9 mouse cellular contexts compared by ENCODE assay signal in the genomic region with DNA sequence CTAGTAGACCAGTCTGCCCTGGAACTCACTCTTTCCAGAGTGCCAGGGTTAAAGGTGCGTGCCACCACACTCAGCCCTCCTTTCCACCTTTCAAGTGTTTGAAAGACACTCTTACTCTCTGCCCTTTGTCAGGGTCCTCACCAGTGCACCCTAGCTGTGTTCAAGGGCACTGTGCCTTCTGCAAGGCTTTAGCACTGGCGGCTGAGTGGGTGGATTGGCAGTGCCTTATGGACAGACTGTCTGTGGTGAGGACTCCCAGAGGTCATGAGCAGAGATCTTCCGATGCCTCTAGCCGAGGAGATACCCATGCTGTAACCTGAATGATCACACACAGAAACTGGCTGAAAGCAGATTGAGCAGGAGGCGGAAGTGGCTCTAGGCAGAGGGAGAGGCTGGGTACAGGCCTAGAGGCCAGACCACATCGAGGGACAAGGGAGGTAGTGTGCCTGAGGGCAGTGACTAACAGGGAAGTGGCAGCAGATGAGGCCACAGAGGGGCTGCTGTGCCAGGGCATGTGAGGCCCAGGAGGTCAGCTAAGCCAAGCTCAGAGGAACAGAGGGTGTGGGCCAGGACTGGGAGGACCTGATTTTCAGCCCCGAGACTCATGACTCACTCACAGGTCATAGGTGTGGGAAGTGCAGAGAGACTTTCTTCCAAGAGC. TPM values are rescaled to one million over a fixed set of nuclear protein-coding genes. Genes with fewer than 3 reads are reported as not detected.
DNase-seq lines count a peak whose midpoint lies in the region; ATAC-seq and TF ChIP-seq lines count a peak whose summit lies in the region.
"Had no signal": no experiment of that assay in that cellular context is flagged by ENCODE, and none has a peak within 500 bp of the region (broad histone marks: within the 10 kb centered on the region; RNA-seq: fewer than 3 reads in every experiment).

No protein-coding gene starts in this region.

- H3K27ac ChIP-seq in forebrain, embryonic 14.5 days (ENCODE audit: low read depth, low read length) = no peak overlapping the region
- no peak overlapping the region for H3K27ac ChIP-seq in midbrain, postnatal 0 days (ENCODE audit: low read depth, low read length)

- ATAC-seq in forebrain, embryonic 14.5 days = no peak
- no peak for ATAC-seq in midbrain, postnatal 0 days (ENCODE audit: low FRiP score)

- H3K27me3 ChIP-seq in C2C12 (ENCODE audit: control insufficient read depth, insufficient read depth, insufficient read length) = no peaks in the 10 kb centered on the region
- no peaks in the 10 kb centered on the region for H3K27me3 ChIP-seq in forebrain, embryonic 14.5 days (replicated peaks; ENCODE audit: control insufficient read depth, insufficient read depth, low read length)
- H3K27me3 ChIP-seq in midbrain, postnatal 0 days (ENCODE audit: insufficient read depth, low read length) = no peaks in the 10 kb centered on the region
- H3K27me3 ChIP-seq: CH12.LX had no signal

- no peak overlapping the region for H3K9ac ChIP-seq in forebrain, embryonic 14.5 days (ENCODE audit: low read length)
- no peak overlapping the region for H3K9ac ChIP-seq in midbrain, postnatal 0 days (replicated peaks; ENCODE audit: low read length, poor library complexity, severe bottlenecking)

- peaks cover 15% of the 10 kb centered on the region for H3K79me2 ChIP-seq in C2C12 (ENCODE audit: control insufficient read depth, insufficient read depth)

- 85% methylated on average over 7 of the region's 7 CpGs for WGBS in forebrain, embryonic 14.5 days
- 84% methylated on average over 7 of the region's 7 CpGs for WGBS in midbrain, postnatal 0 days

- H3K4me2 ChIP-seq in forebrain, embryonic 14.5 days (ENCODE audit: low read length) = no peak overlapping the region
- H3K4me2 ChIP-seq in midbrain, postnatal 0 days (ENCODE audit: low read depth, low read length, poor library complexity, severe bottlenecking) = no peak overlapping the region

- peaks cover 20% of the 10 kb centered on the region for H3K4me1 ChIP-seq in forebrain, embryonic 14.5 days (ENCODE audit: control insufficient read depth, insufficient read depth, low read length)
- peaks cover 6% of the 10 kb centered on the region; the same call in 1 of the 2 replicates for H3K4me1 ChIP-seq in midbrain, postnatal 0 days (ENCODE audit: insufficient read depth, low read length)

- peak; percentile 34 for DNase-seq in gastrocnemius, postnatal 14 days
- DNase-seq in gastrocnemius, adult 8-10 months (ENCODE audit: low spot score in 2 of 2) = no peak
- DNase-seq in fibroblast of lung, adult 2 months (ENCODE audit: low read depth) = peak; percentile 92
- peak; percentile 61 to 77 for DNase-seq in lung, postnatal 4 days
- no peak for DNase-seq in spleen, postnatal 4 days (ENCODE audit: low spot score in 2 of 2)
- no peak for DNase-seq in forebrain, embryonic 14.5 days (ENCODE audit: low spot score)
- no peak for DNase-seq in midbrain, postnatal 0 days (ENCODE audit: low spot score)

- no peak for TF ChIP-seq CTCF in C2C12 (IDR thresholded peaks at IDR 0.05; ENCODE audit: control insufficient read depth, insufficient read depth, insufficient read length)
- TF ChIP-seq CTCF in midbrain, postnatal 0 days (IDR thresholded peaks at IDR 0.05) = no peak

- no peaks in the 10 kb centered on the region for H3K79me3 ChIP-seq in C2C12 (ENCODE audit: low read depth)

- no peaks in the 10 kb centered on the region for H3K36me3 ChIP-seq in C2C12 (ENCODE audit: control insufficient read depth, insufficient read depth)
- no peaks in the 10 kb centered on the region for H3K36me3 ChIP-seq in forebrain, embryonic 14.5 days (ENCODE audit: control insufficient read depth, insufficient read depth, low read length)
- no peaks in the 10 kb centered on the region for H3K36me3 ChIP-seq in midbrain, postnatal 0 days (ENCODE audit: insufficient read depth, low read length)

- H3ac ChIP-seq in C2C12 (ENCODE audit: control insufficient read depth, insufficient read length, low read depth) = no peak overlapping the region

- H3K4me3 ChIP-seq in C2C12 (ENCODE audit: insufficient read depth, poor library complexity, severe bottlenecking) = no peak overlapping the region
- H3K4me3 ChIP-seq in forebrain, embryonic 14.5 days (ENCODE audit: low read depth, low read length) = no peak overlapping the region
- no peak overlapping the region for H3K4me3 ChIP-seq in midbrain, postnatal 0 days (ENCODE audit: low read depth, low read length)

- H3K9me3 ChIP-seq in forebrain, embryonic 14.5 days (replicated peaks; ENCODE audit: control insufficient read depth, low read length) = no peaks in the 10 kb centered on the region
- H3K9me3 ChIP-seq in midbrain, postnatal 0 days (ENCODE audit: low read length) = no peaks in the 10 kb centered on the region

- intact Hi-C loops in gastrocnemius, postnatal 14 days (cut with DNase I; ENCODE audit: low total_unique reads) = loop anchor here (5.0 kb wide), 1 partner anchor 35 kb away; no protein-coding TSS in a partner anchor

TF ChIP-seq in C2C12, 6 proteins besides CTCF, POLR2A, EP300 and RAD21:
- peak; percentile 39 for TF ChIP-seq MYOD1 (IDR thresholded peaks at IDR 0.05; ENCODE audit: control insufficient read depth, insufficient read length, low read depth)
- no peak for TF ChIP-seq MYOG (IDR thresholded peaks at IDR 0.05; ENCODE audit: control insufficient read depth, extremely low read depth, insufficient read length)
- peak; percentile 90 for TF ChIP-seq MAX (IDR thresholded peaks at IDR 0.05)
- peak; percentile 68 for TF ChIP-seq FOSL1 (IDR thresholded peaks at IDR 0.05; ENCODE audit: insufficient read depth, low read length, poor library complexity, severe bottlenecking)
- TF ChIP-seq CEBPB (IDR thresholded peaks at IDR 0.05; ENCODE audit: low read depth) = no peak
- TF ChIP-seq USF1 (IDR thresholded peaks at IDR 0.05; ENCODE audit: low read depth) = no peak

RNA-seq across cellular contexts. Expression of a gene that starts 14.8 kb away (rescaled TPM):
- total RNA-seq in gastrocnemius, postnatal 14 days (2021) = 1 to 10 TPM; 6.3 to 7.8 TPM
- 1 to 10 TPM; 4.6 to 6.2 (median 5.1) TPM for total RNA-seq in gastrocnemius, adult 8-10 months (2022)
- 40.7 TPM for polyA plus RNA-seq in C2C12 (2012; fragmentation: generic; extraction: Trizol)
- 70.5 and 86.6 TPM in 2 replicates for polyA plus RNA-seq in forebrain, embryonic 14.5 days (2014; fragmentation: Nextera tagmentation; extraction: Ambion mirVana)
- total RNA-seq in midbrain, postnatal 0 days (2014; rRNA removed) = 52.3 and 75.5 TPM in 2 replicates
- polyA plus RNA-seq in midbrain, postnatal 0 days (2015; fragmentation: Nextera tagmentation; extraction: Ambion mirVana) = 54.3 and 56.2 TPM in 2 replicates

RNA-seq across cellular contexts. Expression of a gene that starts 48.7 kb away (rescaled TPM):
- 1 to 10 TPM; 5.7 TPM for total RNA-seq in gastrocnemius, postnatal 14 days (2021)
- total RNA-seq in gastrocnemius, adult 8-10 months (2022) = 1 to 10 TPM; 7.2 to 9.5 (median 8.8) TPM
- 0.46 TPM for polyA plus RNA-seq in C2C12 (2012; fragmentation: generic; extraction: Trizol)
- 6.8 and 7.9 TPM in 2 replicates for polyA plus RNA-seq in forebrain, embryonic 14.5 days (2014; fragmentation: Nextera tagmentation; extraction: Ambion mirVana)
- 41.7 and 42.1 TPM in 2 replicates for total RNA-seq in midbrain, postnatal 0 days (2014; rRNA removed)
- polyA plus RNA-seq in midbrain, postnatal 0 days (2015; fragmentation: Nextera tagmentation; extraction: Ambion mirVana) = 29.6 and 30.1 TPM in 2 replicates

Comparison
In these comparisons a context has a peak if more than half of its experiments do, and no peak if none do; other contexts are left out.
1. DNase-seq: peak in gastrocnemius, postnatal 14 days (single experiment), fibroblast of lung, adult 2 months (single experiment) and lung, postnatal 4 days (2 of 2); none in gastrocnemius, adult 8-10 months (0 of 2), spleen, postnatal 4 days (0 of 2), forebrain, embryonic 14.5 days (single experiment) and midbrain, postnatal 0 days (single experiment).